Mouse (Mus musculus): ENCODE results near the gene Krt77.

The Krt77 gene

GRCm38 (mm10) chr15:101829441-101829840, 40.1 kb downstream of the Krt77 start:
- no peak for DNase-seq

DNA sequence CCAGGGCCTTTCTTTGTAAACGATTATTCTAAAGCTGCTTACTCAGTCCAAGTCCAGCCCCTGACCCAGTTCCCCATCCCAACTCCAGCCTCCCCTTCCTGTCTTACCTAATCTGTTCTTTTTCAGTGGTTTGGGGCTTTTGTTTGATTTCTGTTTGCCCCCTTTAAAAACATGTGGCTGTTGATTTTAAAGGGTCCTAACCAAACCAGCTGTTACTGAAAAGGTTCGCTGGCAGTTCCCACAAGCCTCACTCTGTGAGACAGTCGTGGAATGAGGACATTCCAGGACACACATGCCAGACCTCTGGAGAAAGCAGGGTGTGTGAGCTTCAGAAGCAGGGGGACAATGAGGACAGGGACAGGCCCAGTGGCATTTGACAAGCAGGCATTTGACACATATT, 47.7 kb downstream of the Krt77 start:
- DNase-seq, result no peak

DNA sequence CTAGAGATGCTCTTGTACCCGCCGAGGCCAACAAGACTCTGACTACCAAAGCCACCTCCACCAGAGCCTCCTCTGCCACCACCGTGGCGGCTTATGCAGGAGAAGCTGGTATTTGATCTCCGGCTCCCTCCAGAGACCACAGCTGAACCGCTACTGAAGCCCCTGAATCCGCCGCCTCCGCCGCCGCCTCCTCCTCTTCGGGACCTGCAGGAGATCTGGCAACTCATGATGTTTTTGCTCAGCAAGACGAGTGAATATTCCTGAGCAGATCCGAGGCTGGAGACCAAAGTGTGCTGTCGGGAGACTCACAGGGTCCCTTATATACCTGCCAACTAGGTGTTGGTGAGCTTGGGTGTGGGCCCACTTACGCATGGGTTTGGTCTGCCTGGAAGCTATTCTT, 51.6 kb downstream of the Krt77 start, which contains the start of gene Krt2:
Krt2 (minus strand) TSS at position 295 of the 400 bp plus-strand sequence.
- DNase-seq, result no peak

Measured in thymus, adult 18-20 months (tissue).